Mouse (Mus musculus) thymus, adult 2 months (tissue): ENCODE results near the gene Prkacb.

Experiments
- CTCF ChIP-seq: fragments of 200-500 bp; IDR thresholded peaks from 2 replicates; pipeline ENCODE4 v1.5.1; 2012; ENCODE audit warnings: mild to moderate bottlenecking, control low read depth, low read length, moderate library complexity, borderline replicate concordance; ENCODE audit not compliant: control insufficient read depth, poor library complexity, insufficient read depth; ENCODE audit errors: extremely low read depth
- POLR2A ChIP-seq: fragments of 200-500 bp; IDR thresholded peaks from 2 replicates; pipeline ENCODE4 v1.6.1; 2012; ENCODE audit warnings: mild to moderate bottlenecking, low read length, control low read depth, moderate library complexity; ENCODE audit not compliant: control insufficient read depth, poor library complexity, insufficient read depth; ENCODE audit errors: extremely low read depth

GRCm38 (mm10) chr3:146712305-146712704, 100.5 kb downstream of the Prkacb start:
- TF ChIP-seq CTCF (no peak), POLR2A (no peak)
